Mouse (Mus musculus) embryonic facial prominence, embryonic 10.5 days (tissue): ENCODE results near the gene Map1lc3b. TPM values are rescaled to one million over a fixed set of nuclear protein-coding genes. Genes with fewer than 3 reads are reported as not detected.

Experiments
- DNase-seq: peaks from one replicate; pipeline ENCODE4 v3.0.0-alpha.2; 2017; ENCODE audit warnings: low spot score
- H3K27ac ChIP-seq: fragments of 300-500 bp; sonication (generic); replicated peaks from 2 replicates; pipeline ENCODE4 v1.5.1; 2016; ENCODE audit warnings: mild to moderate bottlenecking
- H3K27me3 ChIP-seq: fragments of 300-500 bp; sonication (generic); replicated peaks from 2 replicates; pipeline ENCODE4 v1.6.1; 2016; ENCODE audit warnings: low read depth, mild to moderate bottlenecking; ENCODE audit not compliant: poor library complexity, severe bottlenecking
- H3K36me3 ChIP-seq: fragments of 300-500 bp; sonication (generic); replicated peaks from 2 replicates; pipeline ENCODE4 v1.6.1; 2016; ENCODE audit warnings: mild to moderate bottlenecking, moderate library complexity
- H3K4me1 ChIP-seq: fragments of 300-500 bp; sonication (generic); 2 replicates; pipeline ENCODE4 v1.6.1; 2016
- H3K4me3 ChIP-seq: fragments of 300-500 bp; sonication (generic); 2 replicates; pipeline ENCODE4 v1.5.1; 2016; ENCODE audit warnings: mild to moderate bottlenecking, moderate library complexity
- H3K9me3 ChIP-seq: fragments of 300-500 bp; sonication (generic); 2 replicates; pipeline ENCODE4 v1.6.1; 2016; ENCODE audit warnings: mild to moderate bottlenecking
- WGBS: fragments of 180-500 bp; shearing (Covaris S2); methylation state at CpG from one replicate; pipeline ENCODE4 v1.1.7; 2016; 5-methylcytosine and 5-hydroxymethylcytosine counted together
- polyA plus RNA-seq: library from polyadenylated mRNA; unstranded; fragments of >200 nt; fragmentation: Nextera tagmentation; extraction: Ambion mirVana; gene quantifications from 2 replicates; pipeline ENCODE4 v1.2.1, GENCODE M21; 2016

Gene Map1lc3b
- polyA plus RNA-seq, 1 experiment from 2014 or later, result 215 TPM

GRCm38 (mm10) chr8:121558538-121558937 lies 31.6 kb upstream of the Map1lc3b start:
- no peak for DNase-seq
- Histone ChIP-seq H3K27me3 (no peaks in the 10 kb centered on the region), H3K36me3 (peaks cover 72% of the 10 kb centered on the region), H3K27ac (no peak overlapping the region), H3K4me3 (no peak overlapping the region), H3K4me1 (peaks cover 6% of the 10 kb centered on the region), H3K9me3 (no peaks in the 10 kb centered on the region)
- WGBS, result 91% methylated on average over 16 of the region's 16 CpGs

GRCm38 (mm10) chr8:121559801-121560200 lies 30.4 kb upstream of the Map1lc3b start:
- Histone ChIP-seq H3K27ac (no peak overlapping the region), H3K4me1 (peaks cover 6% of the 10 kb centered on the region), H3K27me3 (no peaks in the 10 kb centered on the region), H3K4me3 (no peak overlapping the region), H3K9me3 (no peaks in the 10 kb centered on the region), H3K36me3 (peaks cover 71% of the 10 kb centered on the region)
- no peak for DNase-seq
- 90% methylated on average over 12 of the region's 12 CpGs for WGBS

GRCm38 (mm10) chr8:121560432-121561100 lies 29.6 kb upstream of the Map1lc3b start:
- Histone ChIP-seq H3K36me3 (peaks cover 71% of the 10 kb centered on the region), H3K4me3 (no peak overlapping the region), H3K4me1 (peaks cover 6% of the 10 kb centered on the region), H3K27ac (no peak overlapping the region), H3K9me3 (no peaks in the 10 kb centered on the region), H3K27me3 (no peaks in the 10 kb centered on the region)
- 89% methylated on average over 7 of the region's 7 CpGs for WGBS
- DNase-seq, result no peak

- no peak for DNase-seq
- H3K9me3 ChIP-seq, result no peaks in the 10 kb centered on the region
- H3K4me3 ChIP-seq, result no peak overlapping the region
- WGBS, result 88% methylated on average over 16 of the region's 16 CpGs
- H3K36me3 ChIP-seq, result peaks cover 68% of the 10 kb centered on the region
- peaks cover 11% of the 10 kb centered on the region for H3K4me1 ChIP-seq
- H3K27ac ChIP-seq, result no peak overlapping the region; the same call in 1 of the 2 replicates
- H3K27me3 ChIP-seq, result no peaks in the 10 kb centered on the region
Observed at GRCm38 (mm10) chr8:121561636-121562345, 28.4 kb upstream of the Map1lc3b start.

GRCm38 (mm10) chr8:121562941-121563351 lies 27.2 kb upstream of the Map1lc3b start:
- DNase-seq, result no peak
- Histone ChIP-seq H3K4me3 (no peak overlapping the region), H3K36me3 (peaks cover 64% of the 10 kb centered on the region), H3K9me3 (no peaks in the 10 kb centered on the region), H3K27ac (no peak overlapping the region), H3K4me1 (peaks cover 18% of the 10 kb centered on the region), H3K27me3 (no peaks in the 10 kb centered on the region)
- WGBS, result 90% methylated on average over 9 of the region's 9 CpGs

- no peaks in the 10 kb centered on the region for H3K27me3 ChIP-seq
- no peaks in the 10 kb centered on the region for H3K9me3 ChIP-seq
- H3K27ac ChIP-seq, result no peak overlapping the region
- H3K4me3 ChIP-seq, result no peak overlapping the region
- WGBS, result 80% methylated on average over 6 of the region's 6 CpGs
- DNase-seq, result no peak
- peaks cover 26% of the 10 kb centered on the region for H3K4me1 ChIP-seq
- peaks cover 57% of the 10 kb centered on the region for H3K36me3 ChIP-seq
Observed at GRCm38 (mm10) chr8:121563701-121564100, 26.5 kb upstream of the Map1lc3b start.

GRCm38 (mm10) chr8:121568321-121568720 lies 21.8 kb upstream of the Map1lc3b start:
- Histone ChIP-seq H3K27ac (peak overlapping the region; percentile 20; the same call in 1 of the 2 replicates), H3K36me3 (peaks cover 40% of the 10 kb centered on the region), H3K4me3 (no peak overlapping the region), H3K9me3 (no peaks in the 10 kb centered on the region), H3K4me1 (peaks cover 28% of the 10 kb centered on the region), H3K27me3 (no peaks in the 10 kb centered on the region)
- 74% methylated on average over 6 of the region's 6 CpGs for WGBS
- DNase-seq, result no peak

GRCm38 (mm10) chr8:121570335-121570734 lies 19.8 kb upstream of the Map1lc3b start:
- DNase-seq, result no peak
- Histone ChIP-seq H3K27me3 (no peaks in the 10 kb centered on the region), H3K4me1 (peaks cover 39% of the 10 kb centered on the region), H3K27ac (no peak overlapping the region; the same call in 1 of the 2 replicates), H3K4me3 (no peak overlapping the region), H3K9me3 (no peaks in the 10 kb centered on the region), H3K36me3 (peaks cover 23% of the 10 kb centered on the region)
- 87% methylated on average over 21 of the region's 21 CpGs for WGBS

GRCm38 (mm10) chr8:121570801-121571200 lies 19.4 kb upstream of the Map1lc3b start:
- 88% methylated on average over 17 of the region's 17 CpGs for WGBS
- H3K27ac ChIP-seq, result no peak overlapping the region
- no peak overlapping the region for H3K4me3 ChIP-seq
- no peaks in the 10 kb centered on the region for H3K9me3 ChIP-seq
- DNase-seq, result no peak
- peaks cover 20% of the 10 kb centered on the region for H3K36me3 ChIP-seq
- H3K4me1 ChIP-seq, result peaks cover 44% of the 10 kb centered on the region
- no peaks in the 10 kb centered on the region for H3K27me3 ChIP-seq

- H3K9me3 ChIP-seq, result no peaks in the 10 kb centered on the region
- no peak overlapping the region for H3K27ac ChIP-seq
- WGBS, result 66% methylated on average over 7 of the region's 7 CpGs
- H3K27me3 ChIP-seq, result no peaks in the 10 kb centered on the region
- H3K36me3 ChIP-seq, result peaks cover 12% of the 10 kb centered on the region
- peaks cover 51% of the 10 kb centered on the region for H3K4me1 ChIP-seq
- H3K4me3 ChIP-seq, result no peak overlapping the region
- DNase-seq, result no peak
Observed at GRCm38 (mm10) chr8:121572121-121572520, 18.0 kb upstream of the Map1lc3b start.

- DNase-seq, result no peak
- H3K9me3 ChIP-seq, result no peaks in the 10 kb centered on the region
- peaks cover 52% of the 10 kb centered on the region for H3K4me1 ChIP-seq
- no peaks in the 10 kb centered on the region for H3K27me3 ChIP-seq
- 68% methylated on average over 3 of the region's 3 CpGs for WGBS
- H3K4me3 ChIP-seq, result no peak overlapping the region
- peaks cover 12% of the 10 kb centered on the region for H3K36me3 ChIP-seq
- H3K27ac ChIP-seq, result no peak overlapping the region
Observed at GRCm38 (mm10) chr8:121573275-121573674, 16.9 kb upstream of the Map1lc3b start.

GRCm38 (mm10) chr8:121575661-121576060 lies 14.5 kb upstream of the Map1lc3b start:
- Histone ChIP-seq H3K4me3 (no peak overlapping the region), H3K36me3 (peaks cover 6% of the 10 kb centered on the region), H3K27ac (no peak overlapping the region), H3K27me3 (no peaks in the 10 kb centered on the region), H3K9me3 (no peaks in the 10 kb centered on the region), H3K4me1 (peaks cover 61% of the 10 kb centered on the region)
- WGBS, result 86% methylated on average over 3 of the region's 3 CpGs
- no peak for DNase-seq
